Mouse (Mus musculus): ENCODE data around the gene Smarcd2. TPM values are rescaled to one million over a fixed set of nuclear protein-coding genes. Genes with fewer than 3 reads are reported as not detected.

Smarcd2 gene
- polyA plus RNA-seq, 2 experiments, result 114 to 184 TPM

DNA sequence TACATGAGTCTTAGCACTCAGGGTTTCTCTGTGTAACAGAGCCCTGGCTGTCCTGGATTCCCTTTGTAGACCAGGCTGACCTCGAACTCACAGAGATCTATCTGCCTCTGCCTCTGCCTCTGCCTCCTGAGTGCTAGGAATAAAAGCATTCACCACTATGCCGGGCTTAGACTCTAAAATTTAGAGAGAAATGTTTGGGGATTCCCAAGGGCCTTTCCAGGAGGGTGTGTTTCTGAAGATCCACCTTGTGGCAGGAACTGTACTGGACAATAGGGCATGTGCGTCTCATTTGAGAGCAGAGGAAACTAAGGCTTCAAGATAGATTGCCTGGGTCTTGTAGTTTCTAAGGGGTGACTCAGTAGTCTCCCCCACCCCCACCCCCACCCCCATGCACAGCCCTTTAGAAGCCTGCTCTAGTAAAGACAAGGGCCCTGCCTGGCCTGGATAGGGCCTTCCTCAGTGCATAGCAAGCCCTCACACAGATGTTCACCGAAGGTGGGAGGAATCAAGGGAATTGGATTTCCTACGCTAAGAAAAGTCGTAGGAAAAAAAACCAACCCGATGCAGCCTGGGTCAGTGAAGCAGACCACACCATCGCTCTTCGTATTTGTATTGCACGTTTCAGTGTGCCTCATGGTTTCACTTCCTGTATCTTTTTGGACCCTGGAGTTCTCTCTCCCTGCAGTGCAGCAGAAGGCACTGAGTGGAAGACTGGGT is 32.7 kb upstream of the Smarcd2 start:
- Histone ChIP-seq H3K4me2 (replicated peaks; ENCODE audit: low read depth, low read length, severe bottlenecking) (no peak overlapping the region), H3K27ac (replicated peaks; ENCODE audit: low read depth, low read length) (no peak overlapping the region), H3K4me1 (ENCODE audit: control insufficient read depth, insufficient read depth, low read length) (no peaks in the 10 kb centered on the region), H3K9ac (ENCODE audit: low read depth, low read length, severe bottlenecking) (no peak overlapping the region), H3K27me3 (ENCODE audit: control insufficient read depth, insufficient read depth, low read length) (no peaks in the 10 kb centered on the region), H3K4me3 (replicated peaks; ENCODE audit: low read length) (no peak overlapping the region), H3K9me3 (ENCODE audit: control insufficient read depth, low read length) (no peaks in the 10 kb centered on the region), H3K36me3 (ENCODE audit: control insufficient read depth, insufficient read depth, low read length) (no peaks in the 10 kb centered on the region)
- 74% methylated on average over 10 of the region's 10 CpGs for WGBS
- DNase-seq (ENCODE audit: low spot score) (no peak), ATAC-seq (ENCODE audit: low FRiP score, low read depth) (no peak)
- no peak for TF ChIP-seq POLR2A (IDR thresholded peaks at IDR 0.05; ENCODE audit: borderline replicate concordance, extremely low read depth, insufficient read depth, insufficient read length)

DNA sequence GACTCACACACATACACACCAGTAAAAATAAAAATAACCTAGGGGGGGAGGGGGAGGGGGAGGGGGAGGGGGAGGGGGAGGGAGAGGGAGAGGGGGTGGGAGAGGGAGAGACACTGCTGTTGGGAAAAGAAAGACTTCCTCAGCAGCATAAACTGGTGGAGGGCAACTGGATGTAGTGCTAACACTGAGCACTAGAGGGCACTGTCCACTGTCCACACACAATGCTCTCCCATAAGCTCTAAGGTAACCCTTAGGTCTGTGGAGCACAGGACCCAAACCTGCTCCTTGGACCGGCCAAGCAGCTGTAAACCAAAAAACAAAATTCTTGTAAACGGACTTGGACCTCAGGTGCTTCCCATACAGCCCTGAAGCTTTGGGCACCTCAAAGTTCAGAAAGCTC is 29.9 kb upstream of the Smarcd2 start:
- ATAC-seq (ENCODE audit: low FRiP score, low read depth) (no peak), DNase-seq (ENCODE audit: low spot score) (peak; percentile 65)
- TF ChIP-seq POLR2A (IDR thresholded peaks at IDR 0.05; ENCODE audit: borderline replicate concordance, extremely low read depth, insufficient read depth, insufficient read length), result no peak

DNA sequence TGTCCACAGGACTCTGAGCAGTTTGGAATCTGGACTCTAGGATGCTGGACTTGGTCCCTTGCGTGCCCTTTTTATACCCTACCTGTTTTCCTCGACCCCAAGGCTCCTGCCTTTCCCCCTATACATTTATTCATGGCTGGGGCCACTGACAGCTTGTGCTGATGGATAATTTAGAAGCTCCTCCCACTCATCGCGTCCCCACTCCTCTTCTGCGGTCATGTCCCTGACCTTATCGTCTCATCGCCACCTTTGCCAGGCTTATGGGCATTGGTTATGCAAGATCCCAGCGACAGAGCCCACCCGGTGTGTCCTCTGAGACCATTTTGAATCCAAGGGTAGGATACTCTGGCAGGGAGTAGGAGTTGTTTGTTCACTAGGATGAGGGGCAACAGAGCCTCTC is 29.0 kb upstream of the Smarcd2 start, which contains the start of gene Gh:
Gene Gh (minus strand): TSS at position 101 of the 400 bp plus-strand sequence.
- H3K4me1 ChIP-seq (ENCODE audit: control insufficient read depth, insufficient read depth, low read length), result no peaks in the 10 kb centered on the region
- no peak within 1 kb of the TSS for H3K9ac ChIP-seq (ENCODE audit: low read depth, low read length, severe bottlenecking)
- no peak within 1 kb of the TSS for H3K4me3 ChIP-seq (replicated peaks; ENCODE audit: low read length)
- TF ChIP-seq POLR2A (IDR thresholded peaks at IDR 0.05; ENCODE audit: borderline replicate concordance, extremely low read depth, insufficient read depth, insufficient read length), result no peak
- no peaks in the 10 kb centered on the region for H3K9me3 ChIP-seq (ENCODE audit: control insufficient read depth, low read length)
- WGBS, result 84% methylated on average over 9 of the region's 9 CpGs
- no peaks in the 10 kb centered on the region for H3K36me3 ChIP-seq (ENCODE audit: control insufficient read depth, insufficient read depth, low read length)
- no peak within 1 kb of the TSS for H3K4me2 ChIP-seq (replicated peaks; ENCODE audit: low read depth, low read length, severe bottlenecking)
- H3K27ac ChIP-seq (replicated peaks; ENCODE audit: low read depth, low read length), result no peak within 1 kb of the TSS
- ATAC-seq (ENCODE audit: low FRiP score, low read depth), result no peak
- H3K27me3 ChIP-seq (ENCODE audit: control insufficient read depth, insufficient read depth, low read length), result no peaks in the 10 kb centered on the region
- DNase-seq (ENCODE audit: low spot score), result no peak

More for the DNA sequence above, 29.9 kb upstream of the Smarcd2 start:
- Histone ChIP-seq H3K4me2 (replicated peaks; ENCODE audit: low read depth, low read length, severe bottlenecking) (no peak overlapping the region), H3K27me3 (ENCODE audit: control insufficient read depth, insufficient read depth, low read length) (no peaks in the 10 kb centered on the region), H3K9me3 (ENCODE audit: control insufficient read depth, low read length) (no peaks in the 10 kb centered on the region), H3K36me3 (ENCODE audit: control insufficient read depth, insufficient read depth, low read length) (no peaks in the 10 kb centered on the region), H3K4me3 (replicated peaks; ENCODE audit: low read length) (no peak overlapping the region), H3K4me1 (ENCODE audit: control insufficient read depth, insufficient read depth, low read length) (no peaks in the 10 kb centered on the region), H3K27ac (replicated peaks; ENCODE audit: low read depth, low read length) (no peak overlapping the region), H3K9ac (ENCODE audit: low read depth, low read length, severe bottlenecking) (no peak overlapping the region)
- 9% methylated on average over 2 of the region's 2 CpGs for WGBS

DNA sequence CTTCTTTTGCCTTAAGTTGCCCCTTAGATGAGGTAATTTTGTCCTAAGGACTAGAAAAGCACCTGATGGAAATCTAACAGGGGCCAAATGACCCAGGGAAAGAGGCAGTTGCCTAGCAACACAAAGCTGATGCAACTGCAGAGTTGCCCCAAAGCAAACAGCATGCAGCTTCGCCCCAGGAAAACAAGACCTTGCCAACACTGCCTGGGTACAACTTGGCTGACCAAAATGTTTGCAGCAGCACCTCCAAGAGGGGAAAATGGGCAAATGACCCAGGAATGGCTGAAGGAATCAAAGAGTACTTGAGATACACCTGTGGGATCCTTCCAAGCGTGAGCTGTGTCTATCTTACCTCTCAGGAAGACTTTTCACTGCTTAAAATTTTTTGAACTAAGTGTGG is 19.1 kb upstream of the Smarcd2 start:
- TF ChIP-seq POLR2A (IDR thresholded peaks at IDR 0.05; ENCODE audit: borderline replicate concordance, extremely low read depth, insufficient read depth, insufficient read length), result no peak
- DNase-seq (ENCODE audit: low spot score), result no peak
- H3K4me2 ChIP-seq (replicated peaks; ENCODE audit: low read depth, low read length, severe bottlenecking), result no peak overlapping the region
- H3K9me3 ChIP-seq (ENCODE audit: control insufficient read depth, low read length), result no peaks in the 10 kb centered on the region
- no peak overlapping the region for H3K4me3 ChIP-seq (replicated peaks; ENCODE audit: low read length)
- no peak overlapping the region for H3K27ac ChIP-seq (replicated peaks; ENCODE audit: low read depth, low read length)
- no peak for ATAC-seq (ENCODE audit: low FRiP score, low read depth)
- H3K9ac ChIP-seq (ENCODE audit: low read depth, low read length, severe bottlenecking), result no peak overlapping the region
- H3K4me1 ChIP-seq (ENCODE audit: control insufficient read depth, insufficient read depth, low read length), result 0 out of 2 replicates have a peak, but pooled peaks cover 4% of the 10 kb centered on the region
- no peaks in the 10 kb centered on the region for H3K36me3 ChIP-seq (ENCODE audit: control insufficient read depth, insufficient read depth, low read length)
- H3K27me3 ChIP-seq (ENCODE audit: control insufficient read depth, insufficient read depth, low read length), result no peaks in the 10 kb centered on the region
- WGBS, result 95% methylated on average over 2 of the region's 2 CpGs

DNA sequence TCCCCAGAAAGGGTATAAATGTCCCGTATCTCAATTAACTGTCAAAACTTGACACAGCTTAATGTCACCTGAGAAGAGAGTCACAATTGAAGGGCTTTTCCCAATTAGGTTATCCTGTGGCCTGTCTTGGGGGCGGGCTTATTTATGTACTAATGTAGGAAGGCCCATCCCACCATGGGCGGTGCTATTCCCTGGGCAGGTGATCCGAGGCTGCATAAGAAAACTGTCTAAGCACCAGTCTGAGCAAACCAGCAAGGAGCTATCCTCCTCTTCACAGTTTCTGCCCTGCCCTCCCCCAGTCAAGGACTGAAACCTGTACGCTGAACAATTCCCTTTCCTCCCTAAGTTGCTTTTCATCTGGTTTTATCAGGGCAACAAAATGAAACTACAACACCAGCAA is 17.6 kb upstream of the Smarcd2 start:
- H3K4me1 ChIP-seq (ENCODE audit: control insufficient read depth, insufficient read depth, low read length), result 0 out of 2 replicates have a peak, but pooled peaks cover 7% of the 10 kb centered on the region
- ATAC-seq (ENCODE audit: low FRiP score, low read depth), result no peak
- no peak overlapping the region for H3K9ac ChIP-seq (ENCODE audit: low read depth, low read length, severe bottlenecking)
- H3K4me2 ChIP-seq (replicated peaks; ENCODE audit: low read depth, low read length, severe bottlenecking), result no peak overlapping the region
- H3K4me3 ChIP-seq (replicated peaks; ENCODE audit: low read length), result no peak overlapping the region
- DNase-seq (ENCODE audit: low spot score), result no peak
- no peak overlapping the region for H3K27ac ChIP-seq (replicated peaks; ENCODE audit: low read depth, low read length)
- no peaks in the 10 kb centered on the region for H3K9me3 ChIP-seq (ENCODE audit: control insufficient read depth, low read length)
- H3K27me3 ChIP-seq (ENCODE audit: control insufficient read depth, insufficient read depth, low read length), result no peaks in the 10 kb centered on the region
- no peaks in the 10 kb centered on the region for H3K36me3 ChIP-seq (ENCODE audit: control insufficient read depth, insufficient read depth, low read length)
- WGBS, result 91% methylated on average over 5 of the region's 5 CpGs
- TF ChIP-seq POLR2A (IDR thresholded peaks at IDR 0.05; ENCODE audit: borderline replicate concordance, extremely low read depth, insufficient read depth, insufficient read length), result no peak

Data from limb, embryonic 14.5 days (tissue).